Mouse (Mus musculus) hindbrain, embryonic 14.5 days (tissue): ENCODE measurements around the gene N4bp1. TPM values are rescaled to one million over a fixed set of nuclear protein-coding genes. Genes with fewer than 3 reads are reported as not detected.

Source experiments
- ATAC-seq: fragments of 200-750 bp; cut with Nextera tagmentation; 2 replicates; pipeline ENCODE4 v1.8.0; 2017; ENCODE audit warnings: moderate number of reproducible peaks, mild to moderate bottlenecking, moderate TSS enrichment, moderate library complexity; ENCODE audit not compliant: low FRiP score
- DNase-seq: peaks from one replicate; pipeline ENCODE4 v3.0.0-alpha.2; 2015; ENCODE audit warnings: low spot score
- H3K27ac ChIP-seq: fragments of 300-500 bp; sonication (generic); 2 replicates; pipeline ENCODE4 v1.5.1; 2014; ENCODE audit warnings: mild to moderate bottlenecking, moderate library complexity
- H3K27me3 ChIP-seq: fragments of 300-500 bp; sonication (generic); 2 replicates; pipeline ENCODE4 v1.6.1; 2014; ENCODE audit warnings: mild to moderate bottlenecking, low read length, mixed read lengths; ENCODE audit not compliant: control insufficient read depth, insufficient read depth
- H3K36me3 ChIP-seq: fragments of 300-500 bp; sonication (generic); replicated peaks from 2 replicates; pipeline ENCODE4 v1.6.1; 2014; ENCODE audit not compliant: control insufficient read depth, insufficient read depth
- H3K4me1 ChIP-seq: fragments of 300-500 bp; sonication (generic); replicated peaks from 2 replicates; pipeline ENCODE4 v1.6.1; 2014; ENCODE audit warnings: antibody characterized with exemption, low read length, mixed read lengths; ENCODE audit not compliant: control insufficient read depth, insufficient read depth
- H3K4me2 ChIP-seq: fragments of 300-500 bp; sonication (generic); replicated peaks from 2 replicates; pipeline ENCODE4 v1.6.1; 2014; ENCODE audit warnings: mild to moderate bottlenecking, moderate library complexity
- H3K4me3 ChIP-seq: fragments of 300-500 bp; sonication (generic); replicated peaks from 2 replicates; pipeline ENCODE4 v1.5.1; 2014; ENCODE audit warnings: mild to moderate bottlenecking, low read length
- H3K9ac ChIP-seq: fragments of 300-500 bp; sonication (generic); 2 replicates; pipeline ENCODE4 v1.6.1; 2014
- H3K9me3 ChIP-seq: fragments of 300-500 bp; sonication (generic); 2 replicates; pipeline ENCODE4 v1.6.1; 2016; ENCODE audit warnings: low read length; ENCODE audit not compliant: control insufficient read depth
- WGBS: fragments of 180-500 bp; shearing (Covaris S2); extraction: QIAGEN DNeasy Blood & Tissue Kit; methylation state at CpG from one replicate; pipeline ENCODE4 v1.1.7; 2014; 5-methylcytosine and 5-hydroxymethylcytosine counted together
- polyA plus RNA-seq: library from polyadenylated mRNA; unstranded; fragments of >200 nt; fragmentation: Nextera tagmentation; extraction: Ambion mirVana; gene quantifications from 2 replicates; pipeline ENCODE4 v1.2.1, GENCODE M21; 2014

Gene N4bp1
- polyA plus RNA-seq, 1 experiment from 2014 or later = 11.0 TPM

- H3K27me3 ChIP-seq = no peaks in the 10 kb centered on the region
- no peaks in the 10 kb centered on the region for H3K4me1 ChIP-seq
- no peak for ATAC-seq
- H3K4me3 ChIP-seq = no peak overlapping the region
- 93% methylated on average over 6 of the region's 6 CpGs for WGBS
- H3K9me3 ChIP-seq = no peaks in the 10 kb centered on the region
- H3K9ac ChIP-seq = no peak overlapping the region
- no peaks in the 10 kb centered on the region for H3K36me3 ChIP-seq
- no peak overlapping the region for H3K4me2 ChIP-seq
- no peak for DNase-seq
- H3K27ac ChIP-seq = no peak overlapping the region
These were observed 86.9 kb downstream of the N4bp1 start for GRCm38 (mm10) chr8:86798141-86798540.

- no peak overlapping the region for H3K9ac ChIP-seq
- no peak for ATAC-seq
- H3K9me3 ChIP-seq = no peaks in the 10 kb centered on the region
- H3K4me1 ChIP-seq = no peaks in the 10 kb centered on the region
- WGBS = 83% methylated on average over 2 of the region's 2 CpGs
- DNase-seq = no peak
- no peak overlapping the region for H3K27ac ChIP-seq
- no peak overlapping the region for H3K4me3 ChIP-seq
- no peak overlapping the region for H3K4me2 ChIP-seq
- H3K36me3 ChIP-seq = no peaks in the 10 kb centered on the region
- no peaks in the 10 kb centered on the region for H3K27me3 ChIP-seq
These were observed 87.4 kb downstream of the N4bp1 start for GRCm38 (mm10) chr8:86797705-86798104.

DNA sequence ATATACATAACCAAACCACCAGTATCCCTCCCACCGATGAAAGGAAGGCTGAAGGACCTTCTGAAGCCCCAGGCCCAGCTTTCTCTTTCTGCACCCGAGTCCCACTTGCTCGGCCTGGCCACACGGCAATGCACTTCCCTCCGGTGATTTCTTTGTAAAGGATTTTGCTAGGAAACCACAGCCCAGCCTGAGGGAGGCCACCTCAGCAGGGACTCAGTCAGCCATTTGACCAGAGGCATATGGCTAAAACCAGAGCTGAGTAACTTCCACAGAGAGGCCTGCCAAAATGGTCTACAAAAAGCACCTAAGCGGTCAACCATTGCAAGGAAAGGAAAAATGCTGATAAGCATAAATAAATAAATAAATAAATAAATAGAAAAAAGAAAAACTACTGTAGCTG lies 90.3 kb downstream of the N4bp1 start:
- Histone ChIP-seq H3K27ac (no peak overlapping the region), H3K9me3 (no peaks in the 10 kb centered on the region), H3K9ac (no peak overlapping the region), H3K36me3 (no peaks in the 10 kb centered on the region), H3K4me1 (0 out of 2 replicates have a peak, but pooled peaks cover 3% of the 10 kb centered on the region), H3K4me3 (no peak overlapping the region), H3K4me2 (no peak overlapping the region), H3K27me3 (no peaks in the 10 kb centered on the region)
- DNase-seq (no peak), ATAC-seq (no peak)
- WGBS = 43% methylated on average over 6 of the region's 6 CpGs

- H3K4me1 ChIP-seq = 0 out of 2 replicates have a peak, but pooled peaks cover 3% of the 10 kb centered on the region
- WGBS = 87% methylated on average over 6 of the region's 6 CpGs
- ATAC-seq (no peak), DNase-seq (no peak)
- no peaks in the 10 kb centered on the region for H3K27me3 ChIP-seq
- H3K4me3 ChIP-seq = no peak overlapping the region
- no peak overlapping the region for H3K27ac ChIP-seq
- H3K9ac ChIP-seq = no peak overlapping the region
- no peak overlapping the region for H3K4me2 ChIP-seq
- no peaks in the 10 kb centered on the region for H3K9me3 ChIP-seq
- no peaks in the 10 kb centered on the region for H3K36me3 ChIP-seq
These were observed 93.5 kb downstream of the N4bp1 start for GRCm38 (mm10) chr8:86791542-86791941.

- no peak overlapping the region for H3K27ac ChIP-seq
- DNase-seq (no peak), ATAC-seq (no peak)
- no peaks in the 10 kb centered on the region for H3K27me3 ChIP-seq
- no peak overlapping the region for H3K4me2 ChIP-seq
- 85% methylated on average over 1 of the region's 1 CpGs for WGBS
- no peak overlapping the region for H3K9ac ChIP-seq
- no peaks in the 10 kb centered on the region for H3K36me3 ChIP-seq
- H3K9me3 ChIP-seq = no peaks in the 10 kb centered on the region
- no peak overlapping the region for H3K4me3 ChIP-seq
- 0 out of 2 replicates have a peak, but pooled peaks cover 3% of the 10 kb centered on the region for H3K4me1 ChIP-seq
These were observed 95.5 kb downstream of the N4bp1 start for GRCm38 (mm10) chr8:86789576-86789975.

GRCm38 (mm10) chr8:86787891-86788420 lies 97.1 kb downstream of the N4bp1 start:
- no peak overlapping the region for H3K4me3 ChIP-seq
- 0 out of 2 replicates have a peak, but pooled peaks cover 3% of the 10 kb centered on the region for H3K4me1 ChIP-seq
- ATAC-seq (no peak), DNase-seq (no peak)
- no peaks in the 10 kb centered on the region for H3K36me3 ChIP-seq
- no peak overlapping the region for H3K27ac ChIP-seq
- H3K27me3 ChIP-seq = no peaks in the 10 kb centered on the region
- no peaks in the 10 kb centered on the region for H3K9me3 ChIP-seq
- 84% methylated on average over 12 of the region's 12 CpGs for WGBS
- H3K4me2 ChIP-seq = no peak overlapping the region
- no peak overlapping the region for H3K9ac ChIP-seq

GRCm38 (mm10) chr8:86786498-86786897 lies 98.6 kb downstream of the N4bp1 start:
- 59% methylated on average over 5 of the region's 5 CpGs for WGBS
- Histone ChIP-seq H3K27ac (no peak overlapping the region), H3K4me3 (no peak overlapping the region), H3K4me2 (no peak overlapping the region), H3K9ac (no peak overlapping the region), H3K4me1 (0 out of 2 replicates have a peak, but pooled peaks cover 3% of the 10 kb centered on the region), H3K27me3 (no peaks in the 10 kb centered on the region), H3K9me3 (no peaks in the 10 kb centered on the region), H3K36me3 (no peaks in the 10 kb centered on the region)
- DNase-seq (no peak), ATAC-seq (no peak)

DNA sequence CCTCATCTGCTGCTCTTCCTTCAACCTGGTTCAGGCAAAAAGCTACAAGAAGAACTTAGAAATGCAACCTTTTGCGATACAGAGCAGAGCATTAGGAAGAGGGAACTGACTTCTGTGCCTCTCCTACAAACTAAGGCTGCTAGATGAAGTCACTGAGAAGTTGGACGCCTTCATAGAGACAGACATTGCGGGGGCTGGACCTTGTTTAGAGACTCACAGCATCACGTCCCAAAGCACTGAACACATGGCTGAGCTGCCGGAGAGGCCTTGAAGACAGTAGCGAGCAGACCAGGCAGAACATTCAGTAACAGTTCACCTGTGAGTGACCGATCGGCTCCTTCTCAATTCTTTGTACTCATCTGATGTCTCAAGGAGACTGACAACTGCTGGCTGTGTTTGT lies 104.0 kb downstream of the N4bp1 start:
- no peak for ATAC-seq
- H3K36me3 ChIP-seq = no peaks in the 10 kb centered on the region
- no peaks in the 10 kb centered on the region for H3K9me3 ChIP-seq
- H3K4me1 ChIP-seq = no peaks in the 10 kb centered on the region
- no peak overlapping the region for H3K4me2 ChIP-seq
- 91% methylated on average over 8 of the region's 8 CpGs for WGBS
- H3K9ac ChIP-seq = no peak overlapping the region
- no peaks in the 10 kb centered on the region for H3K27me3 ChIP-seq
- no peak overlapping the region for H3K27ac ChIP-seq
- no peak for DNase-seq
- no peak overlapping the region for H3K4me3 ChIP-seq

- DNase-seq = no peak
- ATAC-seq = no peak
- Histone ChIP-seq H3K27me3 (no peaks in the 10 kb centered on the region), H3K4me3 (no peak overlapping the region), H3K9me3 (no peaks in the 10 kb centered on the region), H3K4me1 (no peaks in the 10 kb centered on the region), H3K9ac (no peak overlapping the region), H3K27ac (no peak overlapping the region), H3K36me3 (no peaks in the 10 kb centered on the region), H3K4me2 (no peak overlapping the region)
- 84% methylated on average over 8 of the region's 8 CpGs for whole genome bisulfite sequencing
These were observed 105.9 kb downstream of the N4bp1 start for GRCm38 (mm10) chr8:86779207-86779606.
